Mouse (Mus musculus) gastrocnemius, postnatal 4 days (tissue): ENCODE data around the gene Itgad. TPM values are rescaled to one million over a fixed set of nuclear protein-coding genes. Genes with fewer than 3 reads are reported as not detected.
A peak's percentile ranks its signal among the peaks of the same experiment; 100 is the strongest.

Source experiments
- DNase-seq, 2 experiments: peaks; one replicate each; pipeline ENCODE4 v3.0.0; 2021 to 2022; ENCODE audit warnings: low spot score in 2 of 2, mixed read lengths in 2 of 2
- total RNA-seq, 2 experiments: library from RNA; stranded (reverse); gene quantifications; 2 replicates each; pipeline ENCODE4 v1.2.3; 2021

Itgad gene
- total RNA-seq, 2 experiments from 2014 or later, result not detected

- DNase-seq, result no peak
These were observed 24.2 kb downstream of the Itgad start for GRCm38 (mm10) chr7:128178385-128178784.

GRCm38 (mm10) chr7:128180126-128180525 lies 25.9 kb downstream of the Itgad start:
- DNase-seq, result no peak

- DNase-seq, result no peak
These were observed 26.4 kb downstream of the Itgad start for GRCm38 (mm10) chr7:128180546-128180945.

GRCm38 (mm10) chr7:128181691-128182090 lies 27.5 kb downstream of the Itgad start:
- DNase-seq, result no peak

- DNase-seq, result no peak
These were observed 47.4 kb downstream of the Itgad start for GRCm38 (mm10) chr7:128201607-128202006.

- no peak for DNase-seq
These were observed 48.9 kb downstream of the Itgad start for GRCm38 (mm10) chr7:128203071-128203470.

GRCm38 (mm10) chr7:128204179-128204578 lies 50.0 kb downstream of the Itgad start:
- DNase-seq, result no peak

- no peak for DNase-seq
These were observed 51.5 kb downstream of the Itgad start for GRCm38 (mm10) chr7:128205695-128206094.

- DNase-seq, result no peak
These were observed 52.0 kb downstream of the Itgad start, which contains the start of gene Cox6a2 for GRCm38 (mm10) chr7:128206152-128206551. TSS of gene Cox6a2 (minus strand) at chr7:128206387.

- peak in 1 of 2 experiments; percentile 51 for DNase-seq
These were observed 54.0 kb downstream of the Itgad start for GRCm38 (mm10) chr7:128208187-128208586.

- DNase-seq, result no peak
These were observed 55.6 kb downstream of the Itgad start for GRCm38 (mm10) chr7:128209826-128210225.

- no peak for DNase-seq
These were observed 65.8 kb downstream of the Itgad start for GRCm38 (mm10) chr7:128219952-128220351.

GRCm38 (mm10) chr7:128220936-128221335 lies 66.8 kb downstream of the Itgad start:
- DNase-seq, result no peak

GRCm38 (mm10) chr7:128231741-128232140 lies 77.6 kb downstream of the Itgad start:
- DNase-seq, result no peak

- DNase-seq, result no peak
These were observed 80.6 kb downstream of the Itgad start for GRCm38 (mm10) chr7:128234796-128235195.

- no peak for DNase-seq
These were observed 81.3 kb downstream of the Itgad start for GRCm38 (mm10) chr7:128235481-128235880.

GRCm38 (mm10) chr7:128236426-128236825 lies 82.2 kb downstream of the Itgad start:
- no peak for DNase-seq

GRCm38 (mm10) chr7:128236856-128237592 lies 82.8 kb downstream of the Itgad start, which contains the start of gene Armc5:
TSS of gene Armc5 (plus strand) at chr7:128237342.
- peak; percentile 80 to 88 for DNase-seq

GRCm38 (mm10) chr7:128237593-128237926 lies 83.4 kb downstream of the Itgad start:
- DNase-seq, result no peak

GRCm38 (mm10) chr7:128237927-128238778 lies 84.0 kb downstream of the Itgad start, which contains the start of gene 9130023H24Rik:
TSS of gene 9130023H24Rik (minus strand) at chr7:128238031.
- peak; percentile 100 for DNase-seq

- DNase-seq, result no peak
These were observed 84.8 kb downstream of the Itgad start for GRCm38 (mm10) chr7:128238991-128239390.

- no peak for DNase-seq
These were observed 86.1 kb downstream of the Itgad start for GRCm38 (mm10) chr7:128240131-128240784.
